Mouse (Mus musculus) ES-Bruce4 (cell line): ENCODE data around the gene Cubn. TPM values are rescaled to one million over a fixed set of nuclear protein-coding genes. Genes with fewer than 3 reads are reported as not detected.

Source experiments
- H3K27ac ChIP-seq: 2 replicates; pipeline ENCODE4 v1.5.1; 2012; ENCODE audit warnings: low read length, inconsistent platforms; ENCODE audit not compliant: insufficient read depth
- H3K27me3 ChIP-seq: 2 replicates; pipeline ENCODE4 v1.6.1; 2012; ENCODE audit warnings: mild to moderate bottlenecking, low read length, inconsistent platforms; ENCODE audit not compliant: control insufficient read depth, poor library complexity, insufficient read depth, severe bottlenecking
- H3K36me3 ChIP-seq: 2 replicates; pipeline ENCODE4 v1.6.1; 2012; ENCODE audit warnings: inconsistent platforms, mild to moderate bottlenecking, low read length, moderate library complexity; ENCODE audit not compliant: control insufficient read depth, poor library complexity, insufficient read depth, severe bottlenecking
- H3K4me1 ChIP-seq: one replicate; pipeline ENCODE4 v1.8.1; 2011; ENCODE audit warnings: low read length; ENCODE audit not compliant: control insufficient read depth, insufficient read depth
- H3K4me3 ChIP-seq: 2 replicates; pipeline ENCODE4 v1.5.1; 2011; ENCODE audit warnings: low read depth, mild to moderate bottlenecking, low read length
- H3K9ac ChIP-seq: 2 replicates; pipeline ENCODE4 v1.6.1; 2012; ENCODE audit warnings: low read depth, mild to moderate bottlenecking, inconsistent platforms; ENCODE audit not compliant: poor library complexity, severe bottlenecking
- H3K9me3 ChIP-seq: replicated peaks from 2 replicates; pipeline ENCODE4 v1.6.1; 2012; ENCODE audit warnings: mild to moderate bottlenecking, low read length, inconsistent platforms; ENCODE audit not compliant: control insufficient read depth, poor library complexity, insufficient read depth, severe bottlenecking
- CTCF ChIP-seq: IDR thresholded peaks from one replicate; pipeline ENCODE4 v1.8.1; 2011; ENCODE audit warnings: low read depth, low read length
- EP300 ChIP-seq: IDR thresholded peaks from 2 replicates; pipeline ENCODE4 v1.6.1; 2011; ENCODE audit warnings: low read depth, low read length; ENCODE audit not compliant: insufficient read depth
- POLR2A ChIP-seq: IDR thresholded peaks from one replicate; pipeline ENCODE4 v1.8.1; 2011; ENCODE audit warnings: low read length; ENCODE audit not compliant: insufficient read depth
- polyA plus RNA-seq: library from polyadenylated mRNA; stranded (reverse); fragments of >200 nt; gene quantifications from 2 replicates; pipeline ENCODE4 v1.2.4, GENCODE M21; 2011; ENCODE audit warnings: low read depth; ENCODE audit not compliant: missing spikeins, insufficient read depth, insufficient read length

The Cubn gene
- polyA plus RNA-seq = 0.14 and 0.21 TPM in 2 replicates

DNA sequence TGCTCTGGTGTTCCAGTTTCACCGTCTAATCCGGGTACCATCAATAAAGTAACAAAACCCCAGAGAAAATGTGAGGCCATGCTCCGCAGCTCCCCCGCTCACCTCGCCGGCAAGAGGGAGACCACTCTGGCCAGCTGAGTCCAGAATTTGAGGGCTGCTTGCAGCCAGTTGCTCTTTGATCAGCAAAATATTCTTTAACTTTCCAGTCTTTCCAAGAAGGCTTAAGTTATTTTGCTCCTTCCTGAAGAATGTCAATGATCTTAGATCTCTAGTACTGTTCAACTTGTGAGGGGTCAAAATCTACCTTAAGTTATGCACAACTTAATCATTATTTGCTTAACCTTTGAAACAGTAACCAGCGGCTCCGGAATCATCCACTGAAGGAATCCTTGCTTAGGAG is at the start of gene Cubn:
Cubn (minus strand) TSS at position 80 of the 400 bp plus-strand sequence.
- TF ChIP-seq POLR2A (no peak), CTCF (no peak), EP300 (no peak)
- Histone ChIP-seq H3K4me1 (no peaks in the 10 kb centered on the region), H3K9me3 (no peaks in the 10 kb centered on the region), H3K27me3 (no peaks in the 10 kb centered on the region; the same call in 1 of the 2 replicates), H3K9ac (no peak within 1 kb of the TSS), H3K4me3 (no peak within 1 kb of the TSS), H3K27ac (no peak within 1 kb of the TSS), H3K36me3 (no peaks in the 10 kb centered on the region)

DNA sequence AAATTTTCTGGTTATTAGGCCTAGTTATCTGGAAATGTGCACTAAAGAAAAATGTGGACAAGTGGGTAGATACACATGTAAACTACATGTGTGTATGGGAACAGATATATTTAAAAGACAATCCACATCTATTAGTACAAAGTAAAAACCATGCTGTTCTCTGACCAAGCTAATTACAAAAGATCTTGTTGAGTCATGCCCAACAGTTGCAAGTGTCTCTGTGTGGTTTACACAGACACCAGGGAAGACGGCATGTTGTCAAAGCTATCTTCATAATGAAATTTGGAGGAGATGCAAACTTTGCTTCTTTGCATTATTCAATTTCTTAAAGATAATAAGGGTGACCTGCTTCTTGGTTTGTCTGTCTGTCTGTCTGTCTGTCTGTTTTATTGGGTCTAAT is 48.2 kb upstream of the Cubn start:
- Histone ChIP-seq H3K9ac (no peak overlapping the region), H3K9me3 (no peaks in the 10 kb centered on the region), H3K27ac (no peak overlapping the region), H3K27me3 (no peaks in the 10 kb centered on the region), H3K4me3 (no peak overlapping the region), H3K36me3 (no peaks in the 10 kb centered on the region), H3K4me1 (no peaks in the 10 kb centered on the region)
- TF ChIP-seq POLR2A (no peak), CTCF (no peak), EP300 (no peak)

DNA sequence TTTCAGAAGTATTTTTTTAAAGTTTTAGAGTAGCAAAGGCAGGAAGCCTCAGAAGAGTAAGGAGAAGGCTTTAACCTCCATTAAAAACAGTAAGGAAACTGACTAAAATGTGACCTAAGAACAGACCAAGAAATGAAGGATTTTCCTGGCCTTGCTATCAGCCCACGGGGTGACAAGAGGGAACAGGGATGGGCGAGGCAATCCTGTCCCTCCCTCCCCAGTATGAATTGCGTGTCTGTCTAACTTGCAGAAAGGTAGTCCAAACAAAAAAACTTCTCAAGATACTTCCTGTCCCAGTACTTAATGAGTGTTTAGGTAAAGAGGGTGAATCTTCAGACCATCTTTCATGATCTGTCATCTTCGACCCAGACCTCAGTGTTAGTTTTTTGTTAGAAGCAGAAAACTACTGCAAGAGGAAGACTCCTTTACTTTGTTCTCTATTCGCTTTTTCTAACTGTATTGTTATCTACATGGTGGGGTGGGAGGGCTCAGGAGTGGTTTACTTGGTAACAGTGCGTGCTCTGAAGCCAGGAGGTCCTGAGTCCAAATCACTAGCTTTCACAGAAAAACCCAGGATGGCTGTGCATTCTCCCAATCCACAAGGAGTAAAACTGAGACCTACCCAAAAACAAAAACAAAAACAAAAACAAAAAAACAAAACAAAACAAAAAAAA is 47.2 kb upstream of the Cubn start:
- no peak overlapping the region for H3K27ac ChIP-seq
- no peaks in the 10 kb centered on the region for H3K4me1 ChIP-seq
- TF ChIP-seq POLR2A (no peak), CTCF (no peak)
- H3K4me3 ChIP-seq = no peak overlapping the region
- H3K9ac ChIP-seq = no peak overlapping the region
- H3K9me3 ChIP-seq = no peaks in the 10 kb centered on the region
- no peaks in the 10 kb centered on the region for H3K36me3 ChIP-seq
- no peaks in the 10 kb centered on the region for H3K27me3 ChIP-seq

DNA sequence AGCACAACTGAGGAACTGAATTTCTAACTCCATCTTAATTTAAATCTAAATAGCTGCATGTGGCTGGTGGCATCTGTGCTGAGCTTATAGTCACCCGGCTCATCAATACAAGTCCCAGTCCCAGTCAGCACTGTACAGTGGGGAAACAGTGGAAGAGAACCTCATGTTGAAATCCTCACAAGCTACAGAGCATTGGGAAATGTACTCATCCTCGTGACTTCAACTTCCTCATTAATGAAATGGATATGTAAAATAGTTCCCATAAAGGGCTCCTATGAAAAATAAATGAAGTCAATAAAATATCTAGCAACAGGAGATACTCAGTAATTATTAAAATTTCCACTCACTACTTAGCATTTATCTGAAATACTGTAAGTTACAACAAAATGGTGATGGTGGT is 46.6 kb upstream of the Cubn start:
- no peaks in the 10 kb centered on the region for H3K9me3 ChIP-seq
- H3K4me1 ChIP-seq = no peaks in the 10 kb centered on the region
- no peak overlapping the region for H3K4me3 ChIP-seq
- no peak overlapping the region for H3K27ac ChIP-seq
- H3K27me3 ChIP-seq = no peaks in the 10 kb centered on the region
- H3K9ac ChIP-seq = no peak overlapping the region
- no peaks in the 10 kb centered on the region for H3K36me3 ChIP-seq
- TF ChIP-seq CTCF (no peak), EP300 (no peak), POLR2A (no peak)

DNA sequence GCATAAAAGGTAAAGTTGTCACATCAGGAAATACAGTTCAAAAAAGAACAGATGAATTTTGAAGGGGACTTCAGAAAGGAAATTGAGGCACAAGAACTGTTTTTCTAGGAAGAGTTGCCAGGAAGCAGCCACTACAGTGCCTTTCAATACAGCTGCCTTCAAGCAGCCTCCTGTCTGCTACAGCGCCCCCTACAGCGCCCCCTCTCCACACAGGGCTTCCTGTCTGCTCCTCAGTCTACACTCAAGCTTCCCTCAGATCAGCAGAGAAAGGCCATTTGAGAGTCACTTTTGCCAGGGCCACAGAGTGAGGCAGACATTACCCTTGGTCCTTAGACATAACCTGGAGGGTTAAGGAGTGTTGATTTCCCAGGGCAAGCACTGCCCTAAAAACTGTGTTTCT is 46.1 kb upstream of the Cubn start:
- TF ChIP-seq POLR2A (no peak), CTCF (peak; percentile 57), EP300 (no peak)
- no peaks in the 10 kb centered on the region for H3K36me3 ChIP-seq
- no peaks in the 10 kb centered on the region for H3K4me1 ChIP-seq
- H3K4me3 ChIP-seq = no peak overlapping the region
- no peaks in the 10 kb centered on the region for H3K9me3 ChIP-seq
- H3K27me3 ChIP-seq = no peaks in the 10 kb centered on the region
- H3K9ac ChIP-seq = no peak overlapping the region
- no peak overlapping the region for H3K27ac ChIP-seq

DNA sequence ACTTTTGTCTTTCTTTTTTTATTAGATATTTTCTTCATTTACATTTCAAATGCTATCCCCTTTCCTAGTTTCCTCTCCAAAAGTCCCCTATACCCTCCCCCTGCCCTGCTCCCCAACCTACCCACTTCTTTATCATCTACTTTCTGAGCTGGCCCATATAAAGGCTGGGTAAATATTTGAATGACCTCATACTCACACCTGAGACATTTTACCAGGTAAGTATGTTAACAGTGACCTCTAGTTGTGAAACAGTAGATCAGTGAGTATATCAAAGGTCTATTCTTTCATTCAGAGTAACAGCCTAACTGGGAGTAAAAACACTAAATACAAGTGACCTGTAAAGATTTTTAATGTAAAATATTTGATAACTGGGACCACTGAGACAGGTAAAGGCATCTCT is 45.1 kb upstream of the Cubn start:
- Histone ChIP-seq H3K9me3 (no peaks in the 10 kb centered on the region), H3K4me3 (no peak overlapping the region), H3K4me1 (no peaks in the 10 kb centered on the region), H3K27ac (no peak overlapping the region), H3K27me3 (no peaks in the 10 kb centered on the region), H3K36me3 (no peaks in the 10 kb centered on the region), H3K9ac (no peak overlapping the region)
- no peak for TF ChIP-seq EP300
- no peak for TF ChIP-seq CTCF
- TF ChIP-seq POLR2A = no peak
